14 mouse cellular contexts compared by ENCODE assay signal in genomic region chr14:30248811-30249210, GRCm38 (mm10).
DNase-seq lines count a peak whose midpoint lies in the region.
"Had no signal": no experiment of that assay in that cellular context is flagged by ENCODE, and none has a peak within 500 bp of the region (broad histone marks: within the 10 kb centered on the region; RNA-seq: fewer than 3 reads in every experiment).

No protein-coding gene starts in this region.

- DNase-seq in cerebellum, adult 11-12 months = peak; percentile 14
- no peak for DNase-seq in cerebellum, adult 9-11 months
- DNase-seq in right cerebral cortex, adult 18-20 months = peak; percentile 50
- DNase-seq in right cerebral cortex, postnatal 14 days = no peak
- DNase-seq in thymus, postnatal 0 days (ENCODE audit: low spot score) = peak; percentile 10
- DNase-seq in thymus, adult 18-20 months = no peak
- peak; percentile 38 for DNase-seq in thymus, postnatal 4 days
- DNase-seq in layer of hippocampus, adult 9-10 months (ENCODE audit: low spot score) = no peak
- DNase-seq: adrenal gland, adult 8-10 months; adrenal gland, postnatal 36 days; cerebellum, adult 11 months; forebrain, postnatal 0 days; gastrocnemius, postnatal 14 days; heart, postnatal 36 days had no signal

Comparison
In these comparisons a context has a peak if more than half of its experiments do, and no peak if none do; other contexts are left out.
1. DNase-seq: peak in cerebellum, adult 11-12 months (single experiment), right cerebral cortex, adult 18-20 months (single experiment), thymus, postnatal 0 days (single experiment) and thymus, postnatal 4 days (single experiment); none in cerebellum, adult 9-11 months (single experiment), right cerebral cortex, postnatal 14 days (single experiment), thymus, adult 18-20 months (0 of 2) and layer of hippocampus, adult 9-10 months (single experiment).